Mouse (Mus musculus): Measurements from ENCODE around the gene Bag6. TPM values are rescaled to one million over a fixed set of nuclear protein-coding genes. Genes with fewer than 3 reads are reported as not detected.

The Bag6 gene
- polyA plus RNA-seq, 1 experiment from 2014 or later, result 75.0 TPM

- ATAC-seq (ENCODE audit: low read depth), result peak; percentile 96
- H3K9ac ChIP-seq, result peak within 1 kb of the TSS; percentile 100
- peak within 1 kb of the TSS; percentile 100 for H3K4me2 ChIP-seq
- H3K4me3 ChIP-seq, result peak within 1 kb of the TSS; percentile 99
- peaks cover 43% of the 10 kb centered on the region for H3K4me1 ChIP-seq (replicated peaks)
- under 1% methylated on average over 83 of the region's 89 CpGs for WGBS
- peaks cover 27% of the 10 kb centered on the region for H3K36me3 ChIP-seq
- H3K27me3 ChIP-seq, result no peaks in the 10 kb centered on the region
- peak within 1 kb of the TSS; percentile 98 for H3K27ac ChIP-seq (replicated peaks)
- no peaks in the 10 kb centered on the region for H3K9me3 ChIP-seq
These were observed 29.8 kb downstream of the Bag6 start, which contains the start of gene Prrc2a for GRCm38 (mm10) chr17:35164568-35165450. Gene Prrc2a (minus strand): TSS chr17:35164897.

- H3K4me1 ChIP-seq (replicated peaks), result peaks cover 43% of the 10 kb centered on the region
- H3K9me3 ChIP-seq, result no peaks in the 10 kb centered on the region
- H3K4me2 ChIP-seq, result peak overlapping the region; percentile 100
- peak overlapping the region; percentile 97 for H3K27ac ChIP-seq (replicated peaks)
- WGBS, result 26% methylated on average over 12 of the region's 12 CpGs
- H3K9ac ChIP-seq, result peak overlapping the region; percentile 71
- H3K27me3 ChIP-seq, result no peaks in the 10 kb centered on the region
- H3K4me3 ChIP-seq, result peak overlapping the region; percentile 99
- peaks cover 19% of the 10 kb centered on the region for H3K36me3 ChIP-seq
- ATAC-seq (ENCODE audit: low read depth), result peak; percentile 87
These were observed 30.6 kb downstream of the Bag6 start for GRCm38 (mm10) chr17:35165451-35166155.

- Histone ChIP-seq H3K9me3 (no peaks in the 10 kb centered on the region), H3K36me3 (peaks cover 10% of the 10 kb centered on the region), H3K4me3 (peak overlapping the region; percentile 99), H3K4me2 (peak overlapping the region; percentile 100), H3K27ac (replicated peaks) (peak overlapping the region; percentile 97), H3K27me3 (no peaks in the 10 kb centered on the region), H3K4me1 (replicated peaks) (peaks cover 36% of the 10 kb centered on the region), H3K9ac (peak overlapping the region; percentile 71)
- WGBS, result 42% methylated on average over 8 of the region's 8 CpGs
- no peak for ATAC-seq (ENCODE audit: low read depth)
These were observed 31.5 kb downstream of the Bag6 start for GRCm38 (mm10) chr17:35166352-35167035.

GRCm38 (mm10) chr17:35167794-35168193, 32.8 kb downstream of the Bag6 start:
- 89% methylated on average over 7 of the region's 7 CpGs for WGBS

GRCm38 (mm10) chr17:35168541-35169207, 33.7 kb downstream of the Bag6 start:
- Histone ChIP-seq H3K9ac (no peak overlapping the region), H3K36me3 (no peaks in the 10 kb centered on the region), H3K4me3 (no peak overlapping the region), H3K27ac (replicated peaks) (peak overlapping the region; percentile 49; the same call in 1 of the 2 replicates), H3K9me3 (no peaks in the 10 kb centered on the region), H3K4me1 (replicated peaks) (peaks cover 15% of the 10 kb centered on the region), H3K27me3 (no peaks in the 10 kb centered on the region), H3K4me2 (no peak overlapping the region)
- ATAC-seq (ENCODE audit: low read depth), result no peak
- 13% methylated on average over 4 of the region's 4 CpGs for WGBS

More at GRCm38 (mm10) chr17:35167794-35168193, 32.8 kb downstream of the Bag6 start:
- H3K9me3 ChIP-seq, result no peaks in the 10 kb centered on the region
- ATAC-seq (ENCODE audit: low read depth), result no peak
- peaks cover 23% of the 10 kb centered on the region for H3K4me1 ChIP-seq (replicated peaks)
- H3K4me2 ChIP-seq, result no peak overlapping the region
- no peak overlapping the region for H3K4me3 ChIP-seq
- H3K9ac ChIP-seq, result no peak overlapping the region
- H3K27ac ChIP-seq (replicated peaks), result no peak overlapping the region
- H3K27me3 ChIP-seq, result no peaks in the 10 kb centered on the region
- no peaks in the 10 kb centered on the region for H3K36me3 ChIP-seq

GRCm38 (mm10) chr17:35172445-35173234, 37.7 kb downstream of the Bag6 start:
- H3K9me3 ChIP-seq, result no peaks in the 10 kb centered on the region
- H3K27ac ChIP-seq (replicated peaks), result no peak overlapping the region
- WGBS, result 70% methylated on average over 11 of the region's 11 CpGs
- no peaks in the 10 kb centered on the region for H3K4me1 ChIP-seq (replicated peaks)
- H3K4me2 ChIP-seq, result no peak overlapping the region
- H3K4me3 ChIP-seq, result no peak overlapping the region
- no peak for ATAC-seq (ENCODE audit: low read depth)
- H3K36me3 ChIP-seq, result no peaks in the 10 kb centered on the region
- H3K9ac ChIP-seq, result no peak overlapping the region
- H3K27me3 ChIP-seq, result no peaks in the 10 kb centered on the region

- H3K27ac ChIP-seq (replicated peaks), result no peak overlapping the region
- no peaks in the 10 kb centered on the region for H3K4me1 ChIP-seq (replicated peaks)
- H3K27me3 ChIP-seq, result no peaks in the 10 kb centered on the region
- H3K4me2 ChIP-seq, result no peak overlapping the region
- no peak overlapping the region for H3K9ac ChIP-seq
- H3K4me3 ChIP-seq, result no peak overlapping the region
- H3K36me3 ChIP-seq, result no peaks in the 10 kb centered on the region
- WGBS, result 76% methylated on average over 3 of the region's 3 CpGs
- H3K9me3 ChIP-seq, result no peaks in the 10 kb centered on the region
- ATAC-seq (ENCODE audit: low read depth), result no peak
These were observed 38.4 kb downstream of the Bag6 start for GRCm38 (mm10) chr17:35173329-35173728.

GRCm38 (mm10) chr17:35174201-35174977, 39.4 kb downstream of the Bag6 start:
- Histone ChIP-seq H3K4me3 (no peak overlapping the region), H3K27ac (replicated peaks) (no peak overlapping the region), H3K9ac (no peak overlapping the region), H3K4me2 (no peak overlapping the region), H3K9me3 (no peaks in the 10 kb centered on the region), H3K4me1 (replicated peaks) (no peaks in the 10 kb centered on the region), H3K27me3 (no peaks in the 10 kb centered on the region), H3K36me3 (no peaks in the 10 kb centered on the region)
- no peak for ATAC-seq (ENCODE audit: low read depth)
- 76% methylated on average over 8 of the region's 8 CpGs for WGBS

GRCm38 (mm10) chr17:35175382-35175781, 40.4 kb downstream of the Bag6 start:
- no peak for ATAC-seq (ENCODE audit: low read depth)
- no peak overlapping the region for H3K27ac ChIP-seq (replicated peaks)
- H3K4me1 ChIP-seq (replicated peaks), result no peaks in the 10 kb centered on the region
- no peak overlapping the region for H3K4me3 ChIP-seq
- H3K36me3 ChIP-seq, result no peaks in the 10 kb centered on the region
- no peak overlapping the region for H3K9ac ChIP-seq
- no peak overlapping the region for H3K4me2 ChIP-seq
- 80% methylated on average over 6 of the region's 6 CpGs for WGBS
- H3K9me3 ChIP-seq, result no peaks in the 10 kb centered on the region
- H3K27me3 ChIP-seq, result no peaks in the 10 kb centered on the region

- Histone ChIP-seq H3K36me3 (no peaks in the 10 kb centered on the region), H3K4me3 (no peak within 1 kb of the TSS), H3K4me1 (replicated peaks) (no peaks in the 10 kb centered on the region), H3K27me3 (no peaks in the 10 kb centered on the region), H3K9me3 (no peaks in the 10 kb centered on the region), H3K9ac (no peak within 1 kb of the TSS), H3K4me2 (no peak within 1 kb of the TSS), H3K27ac (replicated peaks) (no peak within 1 kb of the TSS)
- WGBS, result 62% methylated on average over 2 of the region's 2 CpGs
- no peak for ATAC-seq (ENCODE audit: low read depth)
These were observed 41.0 kb downstream of the Bag6 start, which contains the start of gene Aif1 for GRCm38 (mm10) chr17:35175968-35176367. Gene Aif1 (minus strand): TSS chr17:35176068.
